Mouse (Mus musculus) granulocyte monocyte progenitor cell, adult 5-6 weeks (primary cell): ENCODE data around the gene Apoc4. TPM values are rescaled to one million over a fixed set of nuclear protein-coding genes. Genes with fewer than 3 reads are reported as not detected.
"Not testable (repeated sequence)": the region's sequence is repeated elsewhere in the genome, so short reads cannot be mapped to it uniquely, and the experiment has no call there.

Experiments
- ATAC-seq: replicated peaks from 2 replicates; pipeline ENCODE4 v1.8.0; 2016; ENCODE audit warnings: mild to moderate bottlenecking, moderate TSS enrichment, inconsistent platforms; ENCODE audit not compliant: poor library complexity, severe bottlenecking
- total RNA-seq, 2 experiments: library from RNA; stranded (forward) in 1 of 2; stranded (reverse) in 1 of 2; fragments of 200-712, 200-1000 nt in 1 of 2; fragments of >200 nt in 1 of 2; fragmentation: Nextera tagmentation in 1 of 2; gene quantifications; 2 replicates each; pipeline ENCODE4 v1.2.3; 2014 to 2017

Gene Apoc4
- total RNA-seq, 2 experiments from 2014 or later, result not detected

- no peak for ATAC-seq
These were observed 19.2 kb upstream of the Apoc4 start for GRCm38 (mm10) chr7:19700299-19701068.

GRCm38 (mm10) chr7:19699827-19700148, 18.5 kb upstream of the Apoc4 start:
- ATAC-seq, result no peak

GRCm38 (mm10) chr7:19698907-19699826, 17.9 kb upstream of the Apoc4 start, which contains the start of gene Apoe:
TSS of gene Apoe (minus strand) at chr7:19699188.
- peak; percentile 65 for ATAC-seq

- ATAC-seq, result 0 out of 2 replicates have a peak, but pooled peaks have one; percentile 16
These were observed 16.9 kb upstream of the Apoc4 start for GRCm38 (mm10) chr7:19697949-19698906.

GRCm38 (mm10) chr7:19696336-19696873, 15.1 kb upstream of the Apoc4 start:
- no peak for ATAC-seq

GRCm38 (mm10) chr7:19695881-19696280, 14.6 kb upstream of the Apoc4 start:
- ATAC-seq, result no peak

- no peak for ATAC-seq
These were observed 13.9 kb upstream of the Apoc4 start for GRCm38 (mm10) chr7:19695213-19695594.

GRCm38 (mm10) chr7:19694336-19695212, 13.3 kb upstream of the Apoc4 start:
- ATAC-seq, result no peak

- ATAC-seq, result peak; percentile 84
These were observed 12.1 kb upstream of the Apoc4 start for GRCm38 (mm10) chr7:19693421-19693820.

- ATAC-seq, result no peak
These were observed 10.9 kb upstream of the Apoc4 start, which contains the start of gene Apoc1 for GRCm38 (mm10) chr7:19691873-19692865. TSS of gene Apoc1 (minus strand) at chr7:19692660.

- ATAC-seq, result no peak
These were observed 10.2 kb upstream of the Apoc4 start for GRCm38 (mm10) chr7:19691434-19691833.

GRCm38 (mm10) chr7:19690845-19691244, 9.6 kb upstream of the Apoc4 start:
- ATAC-seq, result no peak

GRCm38 (mm10) chr7:19688611-19689010, 7.3 kb upstream of the Apoc4 start:
- ATAC-seq, result no peak

- no peak for ATAC-seq
These were observed 6.8 kb upstream of the Apoc4 start for GRCm38 (mm10) chr7:19688101-19688500.

- not testable (repeated sequence) for ATAC-seq
These were observed 5.8 kb upstream of the Apoc4 start for GRCm38 (mm10) chr7:19686927-19687583.

- ATAC-seq, result no peak
These were observed 5.2 kb upstream of the Apoc4 start for GRCm38 (mm10) chr7:19686521-19686920.

- no peak for ATAC-seq
These were observed 4.1 kb upstream of the Apoc4 start for GRCm38 (mm10) chr7:19685374-19685773.
